Mouse (Mus musculus): ENCODE data around the gene Adam26a.
"Not testable (repeated sequence)": the region's sequence is repeated elsewhere in the genome, so short reads cannot be mapped to it uniquely, and the experiment has no call there.

Adam26a gene

DNA sequence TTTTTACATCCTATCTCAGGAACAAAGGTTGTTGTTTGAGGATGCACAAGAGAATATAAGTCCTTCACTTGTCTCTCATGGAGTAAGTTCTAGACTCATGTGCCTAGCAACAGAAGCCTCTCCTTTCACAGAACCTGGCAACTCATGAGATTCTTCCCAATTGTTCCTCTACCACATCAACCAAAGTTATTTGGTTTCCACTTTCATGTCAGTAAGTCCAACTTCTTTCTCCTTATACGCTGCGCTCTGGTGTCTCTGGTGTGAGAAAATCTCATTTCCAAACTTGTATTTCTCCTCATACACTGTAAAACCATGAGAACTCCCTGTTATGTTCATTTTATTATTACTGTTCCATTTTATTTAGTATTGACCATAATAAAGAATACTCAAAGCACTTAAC, at the start of gene Adam26a:
Adam26a (minus strand) TSS at position 101 of the 400 bp plus-strand sequence.
- DNase-seq, result not testable (repeated sequence)

DNA sequence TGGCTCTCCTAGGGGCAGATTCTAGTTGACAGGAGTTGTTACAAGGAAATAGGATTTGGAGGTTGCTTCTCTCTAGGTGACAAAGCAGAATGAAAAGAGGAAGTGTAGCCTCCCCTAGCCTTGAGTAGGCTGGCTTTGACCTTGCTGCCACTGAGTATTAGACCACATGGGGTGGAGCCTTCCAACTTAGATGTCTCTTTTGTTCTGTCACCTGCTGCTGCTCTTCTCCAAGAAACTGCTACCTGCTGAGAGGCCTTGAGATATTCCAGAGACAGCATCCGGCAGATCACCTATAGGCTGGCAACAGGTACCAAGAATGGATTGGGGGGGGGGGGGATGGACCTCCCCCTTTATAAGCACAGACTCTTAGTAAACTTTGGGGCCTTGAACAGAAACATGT, 39.5 kb upstream of the Adam26a start:
- DNase-seq, result no peak

DNA sequence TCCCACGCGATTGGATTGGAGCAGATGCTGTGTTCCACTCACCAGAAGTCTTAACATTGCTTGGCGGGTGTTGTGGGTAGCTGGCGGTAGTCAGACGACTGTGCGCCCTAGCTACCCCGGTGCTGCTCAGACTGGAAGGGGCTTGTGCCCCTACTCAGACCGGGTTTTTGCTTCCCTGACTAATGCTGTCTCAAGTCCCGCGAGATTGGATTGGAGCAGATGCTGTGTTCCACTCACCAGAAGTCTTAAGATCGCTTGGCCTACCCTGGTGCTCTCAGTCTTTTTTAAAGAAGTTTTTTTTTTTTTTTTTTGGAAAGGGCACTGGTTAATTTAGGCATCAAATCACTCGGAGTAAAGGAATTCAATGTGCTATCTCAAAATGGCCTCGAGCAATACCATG, 27.1 kb upstream of the Adam26a start:
- not testable (repeated sequence) for DNase-seq

DNA sequence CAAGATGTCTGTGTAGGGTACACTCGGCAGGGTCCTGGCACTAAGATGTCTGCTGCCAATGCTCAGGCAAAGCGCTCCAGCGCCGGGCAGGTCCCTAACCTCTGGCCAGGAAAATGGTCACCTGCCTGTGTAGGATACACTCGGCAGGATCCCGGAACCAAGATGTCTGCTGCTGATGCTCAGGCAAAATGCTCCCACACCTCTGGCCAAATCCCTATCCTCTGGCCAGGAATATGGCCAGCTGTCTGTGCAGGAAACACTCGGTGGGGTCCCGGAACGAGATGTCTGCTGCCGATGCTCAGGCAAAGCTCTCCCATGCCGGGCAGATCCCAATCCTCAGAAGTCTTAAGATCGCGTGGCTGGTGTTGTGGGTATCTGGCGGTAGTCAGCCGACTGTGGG, 26.7 kb upstream of the Adam26a start:
- not testable (repeated sequence) for DNase-seq

DNA sequence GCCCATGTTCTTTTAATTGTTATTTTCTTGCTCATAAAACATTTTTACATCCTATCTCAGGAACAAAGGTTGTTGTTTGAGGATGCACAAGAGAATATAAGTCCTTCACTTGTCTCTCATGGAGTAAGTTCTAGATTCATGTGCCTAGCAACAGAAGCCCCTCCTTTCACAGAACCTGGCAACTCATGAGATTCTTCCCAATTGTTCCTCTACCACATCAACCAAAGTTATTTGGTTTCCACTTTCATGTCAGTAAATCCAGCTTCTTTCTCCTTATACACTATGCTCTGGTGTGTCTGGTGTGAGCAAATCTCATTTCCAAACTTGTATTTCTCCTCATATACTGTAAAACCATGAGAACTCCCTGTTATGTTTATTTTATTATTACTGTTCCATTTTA, 48.5 kb downstream of the Adam26a start, which contains the start of gene Adam26b:
Adam26b (minus strand) TSS at position 101 of the 400 bp plus-strand sequence.
- DNase-seq, result not testable (repeated sequence)
